Mouse (Mus musculus) erythroid progenitor cell, adult 5-6 weeks (primary cell): ENCODE measurements around the gene Tedc2. TPM values are rescaled to one million over a fixed set of nuclear protein-coding genes. Genes with fewer than 3 reads are reported as not detected.

ENCODE experiments used
- ATAC-seq: replicated peaks from 2 replicates; pipeline ENCODE4 v1.8.0; 2016; ENCODE audit warnings: moderate number of reproducible peaks, mild to moderate bottlenecking, moderate TSS enrichment, inconsistent platforms; ENCODE audit not compliant: poor library complexity, low FRiP score, severe bottlenecking
- total RNA-seq, 2 experiments: library from RNA; stranded (forward) in 1 of 2; stranded (reverse) in 1 of 2; fragments of 150-400 nt in 1 of 2; fragments of 186-747, 209-891 nt in 1 of 2; gene quantifications; 2 replicates each; pipeline versions ENCODE4 v1.2.3 to v1.2.4; 2015 to 2017; ENCODE audit warnings: low replicate concordance in 2 of 2

The Tedc2 gene
- total RNA-seq, 2 experiments from 2014 or later = 13.8 to 16.2 TPM

DNA sequence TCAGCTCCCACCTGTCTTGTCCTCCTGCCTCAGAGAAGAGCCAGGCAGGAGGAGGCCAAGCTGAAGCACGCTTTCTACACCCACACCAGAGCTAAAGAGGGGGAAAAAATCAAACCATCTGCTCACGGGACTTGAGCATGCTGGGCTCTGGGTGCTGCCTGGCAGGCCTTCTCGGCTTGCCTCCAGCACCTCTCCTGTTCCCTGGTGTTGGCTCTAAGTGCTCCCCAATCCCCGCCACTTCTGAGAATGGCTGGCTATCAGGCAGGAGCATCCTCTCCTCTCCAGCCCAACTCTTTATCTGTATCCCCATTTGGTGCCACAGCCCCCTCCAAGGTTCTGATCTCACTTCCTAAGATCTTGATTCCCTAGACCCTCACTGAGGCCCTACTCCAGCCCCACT is 21.4 kb downstream of the Tedc2 start:
- ATAC-seq = no peak

- no peak for ATAC-seq
Observed at GRCm38 (mm10) chr17:24197032-24197824, 23.4 kb downstream of the Tedc2 start.

GRCm38 (mm10) chr17:24195349-24195748 is 25.3 kb downstream of the Tedc2 start:
- ATAC-seq = no peak

- ATAC-seq = peak; percentile 74
Observed at GRCm38 (mm10) chr17:24193769-24194168, 26.9 kb downstream of the Tedc2 start.

GRCm38 (mm10) chr17:24193268-24193667 is 27.4 kb downstream of the Tedc2 start:
- no peak for ATAC-seq

DNA sequence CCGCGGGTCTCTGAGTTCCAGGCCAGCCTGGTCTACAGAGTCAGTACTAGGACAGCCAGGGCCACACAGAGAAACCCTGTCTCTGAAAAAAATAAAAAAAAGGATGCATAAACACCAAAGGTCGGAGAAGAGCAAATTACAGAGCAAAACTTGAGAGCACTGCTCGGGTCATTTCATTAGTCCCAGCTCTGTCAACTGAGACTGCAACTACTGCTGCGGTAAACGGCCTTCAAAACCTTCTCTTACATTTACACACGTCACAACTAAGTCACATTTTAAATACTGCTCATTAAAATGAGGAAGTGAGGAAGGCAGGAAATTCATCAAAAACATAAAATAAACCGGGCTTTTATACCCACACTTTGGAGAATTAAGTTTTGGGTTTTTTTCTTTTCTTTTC is 27.8 kb downstream of the Tedc2 start:
- no peak for ATAC-seq

DNA sequence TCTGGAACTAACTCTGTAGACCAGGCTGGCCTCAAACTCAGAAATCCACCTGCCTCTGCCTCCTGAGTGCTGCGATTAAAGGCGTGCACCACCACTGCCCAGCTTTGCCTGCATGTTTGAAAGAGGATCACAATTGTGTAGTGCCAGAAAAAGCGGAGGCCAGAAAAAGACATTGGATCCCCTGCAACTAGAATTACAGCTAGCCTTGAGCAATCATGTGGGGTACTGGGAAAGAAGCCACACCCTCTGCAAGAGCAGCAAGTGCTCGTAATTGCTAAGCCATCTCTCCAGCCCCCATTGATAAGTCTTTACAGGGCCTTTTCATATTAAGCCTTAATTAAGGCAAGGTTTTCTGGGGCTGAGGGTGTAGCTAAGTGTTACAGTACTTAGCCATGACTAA is 29.2 kb downstream of the Tedc2 start:
- ATAC-seq = no peak

GRCm38 (mm10) chr17:24190934-24191333 is 29.7 kb downstream of the Tedc2 start:
- ATAC-seq = no peak

- ATAC-seq = no peak
Observed at GRCm38 (mm10) chr17:24174259-24174658, 46.4 kb downstream of the Tedc2 start.

GRCm38 (mm10) chr17:24173423-24173822 is 47.2 kb downstream of the Tedc2 start:
- ATAC-seq = peak; percentile 54; the same call in 1 of the 2 replicates

GRCm38 (mm10) chr17:24171738-24172137 is 48.9 kb downstream of the Tedc2 start:
- ATAC-seq = no peak

- ATAC-seq = no peak
Observed at GRCm38 (mm10) chr17:24170729-24171128, 49.9 kb downstream of the Tedc2 start.

- ATAC-seq = no peak
Observed at GRCm38 (mm10) chr17:24170125-24170524, 50.5 kb downstream of the Tedc2 start.

GRCm38 (mm10) chr17:24169317-24170065 is 51.2 kb downstream of the Tedc2 start, which contains the start of gene Atp6v0c:
Gene Atp6v0c, minus strand, starts transcription at chr17:24169702.
- peak; percentile 85 for ATAC-seq

GRCm38 (mm10) chr17:24168590-24169277 is 51.9 kb downstream of the Tedc2 start:
- ATAC-seq = peak; percentile 48

DNA sequence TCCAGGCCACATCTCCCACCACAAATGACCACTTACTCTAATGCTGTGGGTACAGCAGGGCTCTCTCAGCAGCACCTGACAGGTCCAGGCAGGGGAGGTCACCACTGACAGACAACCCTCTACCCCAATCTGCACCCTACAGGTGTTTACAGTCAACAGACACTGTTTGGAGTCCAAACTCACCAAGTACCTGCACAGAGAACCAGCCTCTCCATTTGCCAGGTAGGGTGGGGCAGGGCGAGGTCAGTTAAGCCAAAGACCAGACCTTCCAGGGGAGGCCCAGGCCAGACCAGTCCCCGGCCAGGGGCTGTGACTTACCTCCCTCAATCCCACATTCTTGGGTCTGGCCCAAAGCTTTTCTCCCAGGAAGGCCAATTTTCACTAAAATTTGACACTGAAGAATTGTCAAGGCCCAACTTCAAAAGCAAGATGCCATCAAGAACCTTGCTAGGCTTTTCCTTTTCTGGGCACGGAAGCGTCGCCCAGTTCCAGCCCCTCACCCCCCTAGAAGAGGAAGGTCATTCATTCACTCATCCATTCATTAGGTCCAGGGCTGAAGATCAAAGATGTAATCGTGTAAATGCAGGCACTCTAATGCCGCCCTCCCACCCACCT is 52.7 kb downstream of the Tedc2 start:
- no peak for ATAC-seq

GRCm38 (mm10) chr17:24167120-24167519 is 53.5 kb downstream of the Tedc2 start:
- ATAC-seq = no peak
